ENCODE assay signal across 9 mouse cellular contexts in genomic region chr17:25728009-25728270, GRCm38 (mm10). TPM values are rescaled to one million over a fixed set of nuclear protein-coding genes. Genes with fewer than 3 reads are reported as not detected.
A peak's percentile ranks its signal among the peaks of the same experiment; 100 is the strongest.
DNase-seq lines count a peak whose midpoint lies in the region; ATAC-seq and TF ChIP-seq lines count a peak whose summit lies in the region.
"Had no signal": no experiment of that assay in that cellular context is flagged by ENCODE, and none has a peak within 500 bp of the region (broad histone marks: within the 10 kb centered on the region; RNA-seq: fewer than 3 reads in every experiment).

No protein-coding gene starts in this region.

- no peak overlapping the region for H3K27ac ChIP-seq in heart, embryonic 12.5 days (ENCODE audit: poor library complexity, severe bottlenecking)
- H3K27ac ChIP-seq in ES-Bruce4 (ENCODE audit: insufficient read depth, low read length), result no peak overlapping the region
- H3K27ac ChIP-seq in forebrain, embryonic 14.5 days (ENCODE audit: low read depth, low read length), result no peak overlapping the region
- peak overlapping the region; percentile 39; the same call in 1 of the 2 replicates for H3K27ac ChIP-seq in liver, embryonic 15.5 days (replicated peaks)

- no peak for ATAC-seq in heart, embryonic 12.5 days (ENCODE audit: insufficient number of reproducible peaks, low FRiP score)
- no peak; the same call in 1 of the 2 replicates for ATAC-seq in forebrain, embryonic 14.5 days
- ATAC-seq in liver, embryonic 15.5 days (ENCODE audit: insufficient read depth), result no peak

- no peaks in the 10 kb centered on the region for H3K9me3 ChIP-seq in heart, embryonic 12.5 days (replicated peaks)
- no peaks in the 10 kb centered on the region for H3K9me3 ChIP-seq in ES-Bruce4 (replicated peaks; ENCODE audit: control insufficient read depth, insufficient read depth, low read length, poor library complexity, severe bottlenecking)
- H3K9me3 ChIP-seq in forebrain, embryonic 14.5 days (replicated peaks; ENCODE audit: control insufficient read depth, low read length), result no peaks in the 10 kb centered on the region
- H3K9me3 ChIP-seq in liver, embryonic 15.5 days (replicated peaks), result no peaks in the 10 kb centered on the region

- H3K4me1 ChIP-seq in heart, embryonic 12.5 days (replicated peaks), result peaks cover 20% of the 10 kb centered on the region
- H3K4me1 ChIP-seq in ES-Bruce4 (ENCODE audit: control insufficient read depth, insufficient read depth, low read length), result no peaks in the 10 kb centered on the region
- H3K4me1 ChIP-seq in forebrain, embryonic 14.5 days (ENCODE audit: control insufficient read depth, insufficient read depth, low read length), result peaks cover 20% of the 10 kb centered on the region
- peaks cover 25% of the 10 kb centered on the region for H3K4me1 ChIP-seq in liver, embryonic 15.5 days (replicated peaks)

- 20% methylated on average over 4 of the region's 4 CpGs for WGBS in heart, embryonic 12.5 days
- 23% methylated on average over 4 of the region's 4 CpGs for WGBS in forebrain, embryonic 14.5 days
- WGBS in liver, embryonic 15.5 days (ENCODE audit: insufficient replicate concordance), result 19% methylated on average over 4 of the region's 4 CpGs

- H3K27me3 ChIP-seq in heart, embryonic 12.5 days (replicated peaks), result no peaks in the 10 kb centered on the region
- H3K27me3 ChIP-seq in ES-Bruce4 (ENCODE audit: control insufficient read depth, insufficient read depth, low read length, poor library complexity, severe bottlenecking), result no peaks in the 10 kb centered on the region
- no peaks in the 10 kb centered on the region for H3K27me3 ChIP-seq in forebrain, embryonic 14.5 days (replicated peaks; ENCODE audit: control insufficient read depth, insufficient read depth, low read length)
- H3K27me3 ChIP-seq in liver, embryonic 15.5 days, result no peaks in the 10 kb centered on the region

- no peak for TF ChIP-seq POLR2A in ES-Bruce4 (IDR thresholded peaks at IDR 0.05; ENCODE audit: insufficient read depth, low read length)

- H3K4me3 ChIP-seq in heart, embryonic 12.5 days, result peak overlapping the region; percentile 54
- H3K4me3 ChIP-seq in ES-Bruce4 (ENCODE audit: low read depth, low read length), result peak overlapping the region; percentile 90
- H3K4me3 ChIP-seq in forebrain, embryonic 14.5 days (ENCODE audit: low read depth, low read length), result peak overlapping the region; percentile 45
- peak overlapping the region; percentile 80 for H3K4me3 ChIP-seq in liver, embryonic 15.5 days (replicated peaks)

- no peak for DNase-seq in heart, adult 8-10 months (ENCODE audit: low spot score)
- no peak for DNase-seq in forebrain, embryonic 14.5 days (ENCODE audit: low spot score)
- DNase-seq in embryo, embryonic 10 days (ENCODE audit: low spot score), result no peak
- no peak for DNase-seq in layer of hippocampus, postnatal 25 days (ENCODE audit: extremely low spot score in 1 of 2, low spot score in 1 of 2)
- no peak for DNase-seq in frontal cortex, postnatal 25 days (ENCODE audit: low spot score in 2 of 2)

- H3K36me3 ChIP-seq in heart, embryonic 12.5 days, result peaks cover 51% of the 10 kb centered on the region
- H3K36me3 ChIP-seq in ES-Bruce4 (ENCODE audit: control insufficient read depth, insufficient read depth, low read length, poor library complexity, severe bottlenecking), result no peaks in the 10 kb centered on the region
- H3K36me3 ChIP-seq in forebrain, embryonic 14.5 days (ENCODE audit: control insufficient read depth, insufficient read depth, low read length), result peaks cover 16% of the 10 kb centered on the region
- H3K36me3 ChIP-seq in liver, embryonic 15.5 days (replicated peaks), result peaks cover 25% of the 10 kb centered on the region

- TF ChIP-seq CTCF in ES-Bruce4 (IDR thresholded peaks at IDR 0.05; ENCODE audit: low read depth, low read length), result no peak

- H3K4me2 ChIP-seq in heart, embryonic 12.5 days, result peak overlapping the region; percentile 98
- H3K4me2 ChIP-seq in forebrain, embryonic 14.5 days (ENCODE audit: low read length), result peak overlapping the region; percentile 84
- H3K4me2 ChIP-seq in liver, embryonic 15.5 days, result peak overlapping the region; percentile 96

- peak overlapping the region; percentile 86 for H3K9ac ChIP-seq in heart, embryonic 12.5 days
- H3K9ac ChIP-seq in ES-Bruce4 (ENCODE audit: low read depth, poor library complexity, severe bottlenecking), result peak overlapping the region; percentile 63
- peak overlapping the region; percentile 71 for H3K9ac ChIP-seq in forebrain, embryonic 14.5 days (ENCODE audit: low read length)
- H3K9ac ChIP-seq in liver, embryonic 15.5 days, result peak overlapping the region; percentile 69

- no peak for TF ChIP-seq EP300 in ES-Bruce4 (IDR thresholded peaks at IDR 0.05; ENCODE audit: insufficient read depth, low read depth, low read length)

RNA-seq across cellular contexts. Expression of gene Rpusd1, which starts 0.5 kb away (rescaled TPM):
- 11.3 and 12.5 TPM in 2 replicates for polyA plus RNA-seq in heart, embryonic 12.5 days (2016; fragmentation: Nextera tagmentation; extraction: Ambion mirVana)
- total RNA-seq in heart, adult 8-10 months (2022), result 1 to 10 TPM; 4.5 to 5.3 (median 4.6) TPM
- polyA plus RNA-seq in ES-Bruce4 (2011; ENCODE audit: insufficient read depth, insufficient read length, low read depth, missing spikeins), result 17.0 and 18.4 TPM in 2 replicates
- polyA plus RNA-seq in forebrain, embryonic 14.5 days (2014; fragmentation: Nextera tagmentation; extraction: Ambion mirVana), result 26.6 and 28.9 TPM in 2 replicates
- polyA plus RNA-seq in liver, embryonic 15.5 days (2015; fragmentation: Nextera tagmentation; extraction: Ambion mirVana), result 6.4 and 6.6 TPM in 2 replicates
- total RNA-seq in layer of hippocampus, postnatal 25 days (2021), result 10 to 100 TPM; 45.4 to 49.2 TPM

RNA-seq across cellular contexts. Expression of gene Chtf18, which starts 0.7 kb away (rescaled TPM):
- polyA plus RNA-seq in heart, embryonic 12.5 days (2016; fragmentation: Nextera tagmentation; extraction: Ambion mirVana), result 22.4 and 23.0 TPM in 2 replicates
- 1 to 10 TPM; 1.2 to 2.1 (median 1.6) TPM for total RNA-seq in heart, adult 8-10 months (2022)
- polyA plus RNA-seq in ES-Bruce4 (2011; ENCODE audit: insufficient read depth, insufficient read length, low read depth, missing spikeins), result 39.4 and 47.2 TPM in 2 replicates
- polyA plus RNA-seq in forebrain, embryonic 14.5 days (2014; fragmentation: Nextera tagmentation; extraction: Ambion mirVana), result 7.1 and 8.6 TPM in 2 replicates
- 21.1 and 24.2 TPM in 2 replicates for polyA plus RNA-seq in liver, embryonic 15.5 days (2015; fragmentation: Nextera tagmentation; extraction: Ambion mirVana)
- 1 to 10 TPM; 1.3 to 2.1 TPM for total RNA-seq in layer of hippocampus, postnatal 25 days (2021)

RNA-seq across cellular contexts. Expression of gene Mslnl, which starts 7.9 kb away (rescaled TPM):
- not detected in 2 replicates for polyA plus RNA-seq in heart, embryonic 12.5 days (2016; fragmentation: Nextera tagmentation; extraction: Ambion mirVana)
- total RNA-seq in heart, adult 8-10 months (2022), result not detected
- 0.30 TPM in 1 of 2 replicates, not detected in the other for polyA plus RNA-seq in ES-Bruce4 (2011; ENCODE audit: insufficient read depth, insufficient read length, low read depth, missing spikeins)
- polyA plus RNA-seq in forebrain, embryonic 14.5 days (2014; fragmentation: Nextera tagmentation; extraction: Ambion mirVana), result not detected in 2 replicates
- not detected in 2 replicates for polyA plus RNA-seq in liver, embryonic 15.5 days (2015; fragmentation: Nextera tagmentation; extraction: Ambion mirVana)
- under 1 TPM in 1 of 2 experiments, not detected in 1; 0.14 TPM for total RNA-seq in layer of hippocampus, postnatal 25 days (2021)
- total RNA-seq: layer of hippocampus, postnatal 10 days had no signal

RNA-seq across cellular contexts. Expression of gene Gng13, which starts 11.0 kb away (rescaled TPM):
- 1.5 and 4.9 TPM in 2 replicates for polyA plus RNA-seq in heart, embryonic 12.5 days (2016; fragmentation: Nextera tagmentation; extraction: Ambion mirVana)
- total RNA-seq in heart, adult 8-10 months (2022), result 1 to 10 TPM in 2 of 4 experiments, not detected in 2; 1.1 to 2.0 TPM
- 12.4 and 17.3 TPM in 2 replicates for polyA plus RNA-seq in ES-Bruce4 (2011; ENCODE audit: insufficient read depth, insufficient read length, low read depth, missing spikeins)
- polyA plus RNA-seq in forebrain, embryonic 14.5 days (2014; fragmentation: Nextera tagmentation; extraction: Ambion mirVana), result 2.7 and 7.8 TPM in 2 replicates
- polyA plus RNA-seq in liver, embryonic 15.5 days (2015; fragmentation: Nextera tagmentation; extraction: Ambion mirVana), result not detected in 2 replicates
- 100 to 1,000 TPM; 108 to 125 TPM for total RNA-seq in layer of hippocampus, postnatal 25 days (2021)

RNA-seq across cellular contexts. Expression of gene Msln, which starts 26.2 kb away (rescaled TPM):
- 18.2 and 20.5 TPM in 2 replicates for polyA plus RNA-seq in heart, embryonic 12.5 days (2016; fragmentation: Nextera tagmentation; extraction: Ambion mirVana)
- 10 to 100 TPM in 3 of 4 experiments, 1 to 10 TPM in 1; 9.8 to 20.9 (median 17.6) TPM for total RNA-seq in heart, adult 8-10 months (2022)
- 9.6 and 15.1 TPM in 2 replicates for polyA plus RNA-seq in ES-Bruce4 (2011; ENCODE audit: insufficient read depth, insufficient read length, low read depth, missing spikeins)
- 0.14 and 0.48 TPM in 2 replicates for polyA plus RNA-seq in forebrain, embryonic 14.5 days (2014; fragmentation: Nextera tagmentation; extraction: Ambion mirVana)
- 2.5 and 2.7 TPM in 2 replicates for polyA plus RNA-seq in liver, embryonic 15.5 days (2015; fragmentation: Nextera tagmentation; extraction: Ambion mirVana)
- total RNA-seq in layer of hippocampus, postnatal 25 days (2021), result 1 to 10 TPM in 1 of 2 experiments, under 1 TPM in 1; 0.71 to 1.8 TPM
